Mouse (Mus musculus): Measurements from ENCODE around the gene Cltc. TPM values are rescaled to one million over a fixed set of nuclear protein-coding genes. Genes with fewer than 3 reads are reported as not detected.

The Cltc gene
- polyA plus RNA-seq, 1 experiment = 453 TPM

DNA sequence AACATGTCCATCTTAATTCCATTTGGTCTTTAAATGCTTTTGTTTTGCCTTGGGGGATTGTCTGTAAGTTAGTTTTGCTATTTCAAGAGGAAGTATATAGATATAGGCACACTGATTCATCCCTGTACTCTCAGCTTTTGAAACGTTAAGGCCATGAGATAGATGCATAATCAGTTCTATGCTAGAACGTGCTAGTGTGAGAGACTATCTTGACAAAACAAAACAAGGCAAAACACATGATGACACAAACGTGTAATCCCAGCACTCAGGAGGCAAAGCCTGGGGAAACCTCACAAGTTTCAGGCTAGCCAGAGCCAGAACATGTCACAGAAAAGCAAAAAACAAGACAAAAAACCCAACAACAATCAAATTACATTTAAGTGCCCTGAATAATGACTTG is 84.6 kb downstream of the Cltc start:
- Histone ChIP-seq H3K4me3 (ENCODE audit: low read depth, low read length) (no peak overlapping the region), H3K9ac (ENCODE audit: low read depth, poor library complexity, severe bottlenecking) (no peak overlapping the region), H3K27me3 (ENCODE audit: control insufficient read depth, insufficient read depth, low read length, poor library complexity, severe bottlenecking) (no peaks in the 10 kb centered on the region), H3K9me3 (replicated peaks; ENCODE audit: control insufficient read depth, insufficient read depth, low read length, poor library complexity, severe bottlenecking) (no peaks in the 10 kb centered on the region), H3K36me3 (ENCODE audit: control insufficient read depth, insufficient read depth, low read length, poor library complexity, severe bottlenecking) (no peaks in the 10 kb centered on the region), H3K27ac (ENCODE audit: insufficient read depth, low read length) (no peak overlapping the region), H3K4me1 (ENCODE audit: control insufficient read depth, insufficient read depth, low read length) (no peaks in the 10 kb centered on the region)
- no peak for TF ChIP-seq POLR2A (IDR thresholded peaks at IDR 0.05; ENCODE audit: insufficient read depth, low read length)
- no peak for TF ChIP-seq EP300 (IDR thresholded peaks at IDR 0.05; ENCODE audit: insufficient read depth, low read depth, low read length)
- no peak for TF ChIP-seq CTCF (IDR thresholded peaks at IDR 0.05; ENCODE audit: low read depth, low read length)

DNA sequence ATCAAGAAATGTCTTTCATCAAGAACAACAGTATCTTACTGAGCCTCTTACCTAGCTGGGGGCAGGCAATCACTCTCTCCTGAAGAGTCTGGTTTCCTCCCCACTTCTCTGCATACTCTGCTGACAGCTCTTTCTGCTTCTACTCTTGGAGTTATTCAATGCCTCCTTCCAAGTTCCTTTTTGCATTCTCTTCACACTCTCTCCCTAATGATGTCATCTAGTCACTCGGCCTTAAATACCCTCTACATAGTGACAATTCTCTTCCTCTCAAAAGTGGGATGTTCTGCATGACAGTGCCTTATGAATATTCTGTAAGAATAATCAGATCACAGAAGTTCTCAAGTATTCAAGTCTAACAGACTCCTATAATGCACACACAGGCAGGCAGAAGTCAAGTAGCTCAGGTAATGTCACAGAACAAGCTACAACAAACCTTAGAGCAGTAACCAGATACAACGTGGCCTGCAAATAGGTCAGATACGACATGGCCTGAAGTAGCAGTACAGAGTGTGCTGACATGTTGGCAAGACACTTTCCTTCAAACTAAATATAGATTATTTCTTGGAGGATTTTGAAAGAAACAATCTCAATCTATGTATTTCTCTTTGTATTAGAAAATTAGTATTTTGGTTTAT is 86.2 kb downstream of the Cltc start:
- Histone ChIP-seq H3K36me3 (ENCODE audit: control insufficient read depth, insufficient read depth, low read length, poor library complexity, severe bottlenecking) (no peaks in the 10 kb centered on the region), H3K9me3 (replicated peaks; ENCODE audit: control insufficient read depth, insufficient read depth, low read length, poor library complexity, severe bottlenecking) (no peaks in the 10 kb centered on the region), H3K27me3 (ENCODE audit: control insufficient read depth, insufficient read depth, low read length, poor library complexity, severe bottlenecking) (no peaks in the 10 kb centered on the region), H3K9ac (ENCODE audit: low read depth, poor library complexity, severe bottlenecking) (no peak overlapping the region), H3K27ac (ENCODE audit: insufficient read depth, low read length) (no peak overlapping the region), H3K4me3 (ENCODE audit: low read depth, low read length) (no peak overlapping the region), H3K4me1 (ENCODE audit: control insufficient read depth, insufficient read depth, low read length) (no peaks in the 10 kb centered on the region)
- TF ChIP-seq POLR2A (IDR thresholded peaks at IDR 0.05; ENCODE audit: insufficient read depth, low read length) (no peak), CTCF (IDR thresholded peaks at IDR 0.05; ENCODE audit: low read depth, low read length) (no peak), EP300 (IDR thresholded peaks at IDR 0.05; ENCODE audit: insufficient read depth, low read depth, low read length) (no peak)

DNA sequence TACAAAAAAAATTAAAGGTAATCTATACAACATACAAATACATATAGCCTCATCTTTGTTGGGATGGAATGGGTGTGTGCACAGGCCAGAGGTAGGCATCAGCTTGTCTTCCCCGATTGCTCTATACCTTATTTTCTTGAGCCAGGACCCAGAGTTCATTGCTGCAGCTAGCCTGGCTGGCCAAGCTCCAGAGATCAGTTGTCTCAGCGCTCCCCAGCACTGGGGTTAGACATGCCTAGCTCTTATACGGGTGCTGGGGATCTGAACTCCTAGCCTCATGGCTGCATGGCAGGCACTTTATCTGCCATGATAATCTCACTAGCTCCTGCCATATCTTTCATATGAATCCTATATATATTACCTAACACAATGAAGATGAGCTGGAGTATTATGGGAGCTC is 89.2 kb downstream of the Cltc start:
- TF ChIP-seq CTCF (IDR thresholded peaks at IDR 0.05; ENCODE audit: low read depth, low read length) (no peak), POLR2A (IDR thresholded peaks at IDR 0.05; ENCODE audit: insufficient read depth, low read length) (no peak), EP300 (IDR thresholded peaks at IDR 0.05; ENCODE audit: insufficient read depth, low read depth, low read length) (no peak)
- no peaks in the 10 kb centered on the region for H3K4me1 ChIP-seq (ENCODE audit: control insufficient read depth, insufficient read depth, low read length)
- H3K27me3 ChIP-seq (ENCODE audit: control insufficient read depth, insufficient read depth, low read length, poor library complexity, severe bottlenecking) = no peaks in the 10 kb centered on the region
- no peak overlapping the region for H3K4me3 ChIP-seq (ENCODE audit: low read depth, low read length)
- H3K36me3 ChIP-seq (ENCODE audit: control insufficient read depth, insufficient read depth, low read length, poor library complexity, severe bottlenecking) = peaks cover 12% of the 10 kb centered on the region; the same call in 1 of the 2 replicates
- H3K27ac ChIP-seq (ENCODE audit: insufficient read depth, low read length) = no peak overlapping the region
- H3K9me3 ChIP-seq (replicated peaks; ENCODE audit: control insufficient read depth, insufficient read depth, low read length, poor library complexity, severe bottlenecking) = no peaks in the 10 kb centered on the region
- H3K9ac ChIP-seq (ENCODE audit: low read depth, poor library complexity, severe bottlenecking) = no peak overlapping the region

DNA sequence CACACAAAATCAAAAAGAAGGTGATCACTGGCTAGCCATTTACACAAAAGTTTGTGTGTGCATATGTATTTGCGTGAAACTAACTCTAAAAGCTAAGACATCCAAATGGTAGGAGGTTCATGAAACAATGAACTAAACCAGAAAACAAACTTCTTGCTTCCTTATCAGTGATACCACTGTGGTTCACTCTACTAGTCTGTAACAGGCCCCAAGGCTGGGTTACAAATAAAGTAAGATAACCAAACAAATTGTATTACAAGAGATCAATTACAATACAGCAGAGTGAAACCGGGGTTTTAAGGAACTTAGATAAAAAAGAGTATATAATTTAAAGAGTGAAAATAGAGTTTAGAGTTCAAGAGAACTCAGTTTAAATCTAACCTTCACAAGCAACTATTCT is 89.8 kb downstream of the Cltc start:
- no peak overlapping the region for H3K4me3 ChIP-seq (ENCODE audit: low read depth, low read length)
- no peak overlapping the region for H3K27ac ChIP-seq (ENCODE audit: insufficient read depth, low read length)
- TF ChIP-seq EP300 (IDR thresholded peaks at IDR 0.05; ENCODE audit: insufficient read depth, low read depth, low read length) = no peak
- TF ChIP-seq POLR2A (IDR thresholded peaks at IDR 0.05; ENCODE audit: insufficient read depth, low read length) = no peak
- no peak overlapping the region for H3K9ac ChIP-seq (ENCODE audit: low read depth, poor library complexity, severe bottlenecking)
- no peaks in the 10 kb centered on the region for H3K27me3 ChIP-seq (ENCODE audit: control insufficient read depth, insufficient read depth, low read length, poor library complexity, severe bottlenecking)
- H3K4me1 ChIP-seq (ENCODE audit: control insufficient read depth, insufficient read depth, low read length) = no peaks in the 10 kb centered on the region
- H3K36me3 ChIP-seq (ENCODE audit: control insufficient read depth, insufficient read depth, low read length, poor library complexity, severe bottlenecking) = peaks cover 14% of the 10 kb centered on the region; the same call in 1 of the 2 replicates
- no peaks in the 10 kb centered on the region for H3K9me3 ChIP-seq (replicated peaks; ENCODE audit: control insufficient read depth, insufficient read depth, low read length, poor library complexity, severe bottlenecking)

DNA sequence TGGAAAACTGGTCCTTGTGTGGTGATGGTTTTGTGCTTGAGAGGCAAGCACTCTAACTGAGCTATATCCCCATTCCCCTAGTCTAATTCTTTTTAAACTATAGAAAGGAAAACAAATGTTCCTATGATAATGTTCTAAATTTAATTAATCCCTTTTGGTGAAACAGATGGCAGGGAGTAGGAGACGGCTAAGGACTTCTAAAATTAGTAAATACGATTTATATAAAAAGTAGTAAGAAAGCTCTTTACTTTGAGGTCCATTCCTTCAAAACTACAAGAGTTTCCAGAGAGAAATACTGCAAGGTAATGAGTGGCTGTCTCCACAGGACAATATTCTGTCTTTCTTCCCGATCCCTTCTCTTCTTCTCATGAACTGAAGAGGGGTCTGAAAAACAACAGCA is 93.0 kb downstream of the Cltc start:
- TF ChIP-seq EP300 (IDR thresholded peaks at IDR 0.05; ENCODE audit: insufficient read depth, low read depth, low read length) (no peak), POLR2A (IDR thresholded peaks at IDR 0.05; ENCODE audit: insufficient read depth, low read length) (no peak), CTCF (IDR thresholded peaks at IDR 0.05; ENCODE audit: low read depth, low read length) (no peak)
- Histone ChIP-seq H3K9me3 (replicated peaks; ENCODE audit: control insufficient read depth, insufficient read depth, low read length, poor library complexity, severe bottlenecking) (no peaks in the 10 kb centered on the region), H3K36me3 (ENCODE audit: control insufficient read depth, insufficient read depth, low read length, poor library complexity, severe bottlenecking) (peaks cover 19% of the 10 kb centered on the region), H3K4me3 (ENCODE audit: low read depth, low read length) (no peak overlapping the region), H3K27ac (ENCODE audit: insufficient read depth, low read length) (no peak overlapping the region), H3K4me1 (ENCODE audit: control insufficient read depth, insufficient read depth, low read length) (no peaks in the 10 kb centered on the region), H3K9ac (ENCODE audit: low read depth, poor library complexity, severe bottlenecking) (no peak overlapping the region), H3K27me3 (ENCODE audit: control insufficient read depth, insufficient read depth, low read length, poor library complexity, severe bottlenecking) (no peaks in the 10 kb centered on the region)

GRCm38 (mm10) chr11:86663977-86664376 is 93.4 kb downstream of the Cltc start:
- no peak overlapping the region for H3K9ac ChIP-seq (ENCODE audit: low read depth, poor library complexity, severe bottlenecking)
- no peaks in the 10 kb centered on the region for H3K4me1 ChIP-seq (ENCODE audit: control insufficient read depth, insufficient read depth, low read length)
- TF ChIP-seq CTCF (IDR thresholded peaks at IDR 0.05; ENCODE audit: low read depth, low read length) (no peak), POLR2A (IDR thresholded peaks at IDR 0.05; ENCODE audit: insufficient read depth, low read length) (no peak), EP300 (IDR thresholded peaks at IDR 0.05; ENCODE audit: insufficient read depth, low read depth, low read length) (no peak)
- no peak overlapping the region for H3K27ac ChIP-seq (ENCODE audit: insufficient read depth, low read length)
- H3K27me3 ChIP-seq (ENCODE audit: control insufficient read depth, insufficient read depth, low read length, poor library complexity, severe bottlenecking) = no peaks in the 10 kb centered on the region
- no peak overlapping the region for H3K4me3 ChIP-seq (ENCODE audit: low read depth, low read length)
- H3K36me3 ChIP-seq (ENCODE audit: control insufficient read depth, insufficient read depth, low read length, poor library complexity, severe bottlenecking) = peaks cover 20% of the 10 kb centered on the region
- H3K9me3 ChIP-seq (replicated peaks; ENCODE audit: control insufficient read depth, insufficient read depth, low read length, poor library complexity, severe bottlenecking) = no peaks in the 10 kb centered on the region
